Mouse (Mus musculus) liver, embryonic 13.5 days (tissue): ENCODE data around the gene Klc4. TPM values are rescaled to one million over a fixed set of nuclear protein-coding genes. Genes with fewer than 3 reads are reported as not detected.

Experiments
- ATAC-seq: fragments of 200-750 bp; cut with Nextera tagmentation; 2 replicates; pipeline ENCODE4 v1.8.0; 2017; ENCODE audit warnings: low read depth, mild to moderate bottlenecking, moderate number of reproducible peaks, moderate library complexity
- DNase-seq: peaks from one replicate; pipeline ENCODE4 v3.0.0; 2022
- H3K27ac ChIP-seq: fragments of 300-500 bp; sonication (generic); 2 replicates; pipeline ENCODE4 v1.5.1; 2015; ENCODE audit warnings: moderate library complexity, mild to moderate bottlenecking, inconsistent platforms
- H3K27me3 ChIP-seq: fragments of 300-500 bp; sonication (generic); 2 replicates; pipeline ENCODE4 v1.6.1; 2015; ENCODE audit warnings: mild to moderate bottlenecking, inconsistent platforms
- H3K36me3 ChIP-seq: fragments of 300-500 bp; sonication (generic); 2 replicates; pipeline ENCODE4 v1.6.1; 2015; ENCODE audit warnings: mild to moderate bottlenecking, inconsistent platforms
- H3K4me1 ChIP-seq: fragments of 300-500 bp; sonication (generic); replicated peaks from 2 replicates; pipeline ENCODE4 v1.6.1; 2015; ENCODE audit warnings: inconsistent platforms
- H3K4me2 ChIP-seq: fragments of 300-500 bp; sonication (generic); 2 replicates; pipeline ENCODE4 v1.6.1; 2015; ENCODE audit warnings: inconsistent platforms, mild to moderate bottlenecking, moderate library complexity
- H3K4me3 ChIP-seq: fragments of 300-500 bp; sonication (generic); replicated peaks from 2 replicates; pipeline ENCODE4 v1.5.1; 2015; ENCODE audit warnings: mild to moderate bottlenecking, inconsistent platforms
- H3K9ac ChIP-seq: fragments of 300-500 bp; sonication (generic); 2 replicates; pipeline ENCODE4 v1.6.1; 2015; ENCODE audit warnings: mild to moderate bottlenecking, inconsistent platforms
- H3K9me3 ChIP-seq: fragments of 300-500 bp; sonication (generic); replicated peaks from 2 replicates; pipeline ENCODE4 v1.6.1; 2016; ENCODE audit warnings: inconsistent platforms
- WGBS: fragments of 180-500 bp; shearing (Covaris S2); methylation state at CpG from one replicate; pipeline ENCODE4 v1.1.7; 2015; ENCODE audit not compliant: insufficient replicate concordance; 5-methylcytosine and 5-hydroxymethylcytosine counted together
- polyA plus RNA-seq: library from polyadenylated mRNA; unstranded; fragments of >200 nt; fragmentation: Nextera tagmentation; extraction: Ambion mirVana; gene quantifications from 2 replicates; pipeline ENCODE4 v1.2.1, GENCODE M21; 2015

The Klc4 gene
- polyA plus RNA-seq = 5.8 TPM in 2 replicates

DNA sequence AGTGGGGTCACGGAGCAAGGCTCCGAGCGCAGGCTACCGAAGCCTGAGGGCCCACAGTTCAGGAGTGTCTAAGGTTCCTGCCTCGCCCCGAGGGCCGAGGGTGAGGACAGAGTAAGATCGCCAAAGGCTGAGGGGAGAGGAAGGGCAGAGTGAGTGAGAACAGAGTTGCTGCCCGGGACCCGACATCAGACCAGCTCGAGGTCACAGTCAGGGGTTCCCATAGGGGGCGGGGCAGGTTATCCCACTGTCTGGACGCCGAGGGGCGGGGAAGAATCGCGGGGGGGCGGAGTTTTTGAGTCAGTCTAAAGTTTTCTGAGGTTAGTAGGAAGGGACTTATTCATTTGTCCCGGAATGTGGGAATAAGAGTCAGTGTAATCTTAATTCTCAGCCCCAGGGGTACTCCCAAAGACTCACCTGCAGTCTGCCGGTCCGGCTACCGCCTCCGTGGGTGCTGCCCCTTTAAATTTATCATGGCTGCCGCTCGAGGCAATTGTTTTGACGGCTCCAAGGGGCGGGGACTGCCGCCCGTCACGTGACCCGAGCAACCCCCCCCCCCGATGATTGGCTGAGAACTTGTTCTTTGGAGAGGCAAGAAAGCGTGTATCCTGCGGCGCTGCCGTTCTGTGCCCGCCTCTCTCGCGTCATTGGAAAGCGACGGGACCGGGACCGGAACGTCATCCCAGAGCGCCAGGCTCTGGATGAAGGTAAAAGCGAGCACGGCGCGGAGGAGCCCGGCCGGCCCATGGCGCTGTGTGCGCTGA, at the start of gene Klc4, which contains the start of gene Mrpl2:
Gene Klc4 (minus strand): TSS at position 462 of the 761 bp plus-strand sequence.
Gene Mrpl2 (plus strand): TSS at position 669 of the 761 bp plus-strand sequence.
- no peaks in the 10 kb centered on the region for H3K27me3 ChIP-seq
- peak; percentile 72 for ATAC-seq
- H3K4me2 ChIP-seq = peak within 1 kb of the TSS; percentile 97
- peak; percentile 96 for DNase-seq
- WGBS = under 1% methylated on average over 53 of the region's 53 CpGs
- peak within 1 kb of the TSS; percentile 81 for H3K4me3 ChIP-seq
- peaks cover 18% of the 10 kb centered on the region for H3K36me3 ChIP-seq
- H3K9me3 ChIP-seq = no peaks in the 10 kb centered on the region
- peak within 1 kb of the TSS; percentile 74 for H3K27ac ChIP-seq
- H3K4me1 ChIP-seq = peaks cover 43% of the 10 kb centered on the region
- H3K9ac ChIP-seq = peak within 1 kb of the TSS; percentile 80

DNA sequence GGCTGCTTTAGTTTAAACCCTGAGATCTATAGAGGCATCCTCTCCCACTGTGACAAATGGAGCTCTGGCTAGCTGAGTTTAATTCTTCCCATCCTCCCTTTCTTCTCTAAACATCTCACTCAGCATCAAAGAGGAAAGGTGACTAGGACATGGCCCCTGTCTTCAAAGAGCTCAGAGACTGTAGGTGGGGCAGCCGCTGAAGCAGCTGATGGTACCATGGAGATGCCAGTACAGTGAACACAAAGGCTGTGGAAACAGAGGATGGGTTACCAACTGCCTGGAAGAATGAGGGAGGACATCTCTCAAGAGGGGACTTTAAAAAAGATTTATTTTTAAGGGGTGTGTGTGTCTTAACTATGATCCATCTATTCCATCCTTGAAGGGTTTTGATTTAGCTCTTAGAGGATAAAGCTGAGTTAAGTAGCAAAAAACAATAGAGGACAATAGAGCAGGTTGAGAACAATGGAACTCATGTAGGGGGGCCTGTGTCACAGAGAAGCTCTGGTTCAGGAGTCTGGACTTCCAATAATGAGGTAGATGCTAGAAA, 48.8 kb upstream of the Klc4 start:
- DNase-seq (no peak), ATAC-seq (no peak)
- Histone ChIP-seq H3K27ac (no peak overlapping the region), H3K4me2 (no peak overlapping the region), H3K4me1 (peaks cover 29% of the 10 kb centered on the region), H3K4me3 (no peak overlapping the region), H3K27me3 (no peaks in the 10 kb centered on the region), H3K36me3 (peaks cover 31% of the 10 kb centered on the region), H3K9ac (no peak overlapping the region), H3K9me3 (no peaks in the 10 kb centered on the region)
- WGBS = 82% methylated on average over 1 of the region's 1 CpGs

DNA sequence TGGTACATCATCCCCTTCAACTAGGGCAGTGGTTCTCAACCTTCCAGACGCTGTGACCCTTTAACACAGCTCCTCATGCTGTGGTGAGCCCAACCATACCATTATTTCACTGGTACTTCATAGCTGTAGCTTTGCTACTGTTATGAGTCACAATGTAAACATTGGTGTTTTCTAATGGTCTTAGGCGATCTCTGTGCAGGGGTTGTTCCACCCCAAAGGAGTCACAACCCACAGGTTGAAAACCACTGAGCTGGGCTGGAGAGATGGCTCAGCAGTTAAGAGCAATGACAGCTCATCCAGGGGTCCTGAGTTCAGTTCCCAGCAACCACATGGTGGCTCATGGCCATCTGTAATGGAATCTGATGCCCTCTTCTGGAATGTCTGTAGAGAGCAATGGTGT, 45.6 kb upstream of the Klc4 start:
- H3K4me1 ChIP-seq = peaks cover 21% of the 10 kb centered on the region
- H3K27ac ChIP-seq = peak overlapping the region; percentile 57
- H3K27me3 ChIP-seq = no peaks in the 10 kb centered on the region
- no peak for DNase-seq
- no peak for ATAC-seq
- H3K4me2 ChIP-seq = no peak overlapping the region
- H3K4me3 ChIP-seq = no peak overlapping the region
- WGBS = 79% methylated on average over 2 of the region's 2 CpGs
- no peaks in the 10 kb centered on the region for H3K9me3 ChIP-seq
- no peak overlapping the region for H3K9ac ChIP-seq
- peaks cover 35% of the 10 kb centered on the region for H3K36me3 ChIP-seq

DNA sequence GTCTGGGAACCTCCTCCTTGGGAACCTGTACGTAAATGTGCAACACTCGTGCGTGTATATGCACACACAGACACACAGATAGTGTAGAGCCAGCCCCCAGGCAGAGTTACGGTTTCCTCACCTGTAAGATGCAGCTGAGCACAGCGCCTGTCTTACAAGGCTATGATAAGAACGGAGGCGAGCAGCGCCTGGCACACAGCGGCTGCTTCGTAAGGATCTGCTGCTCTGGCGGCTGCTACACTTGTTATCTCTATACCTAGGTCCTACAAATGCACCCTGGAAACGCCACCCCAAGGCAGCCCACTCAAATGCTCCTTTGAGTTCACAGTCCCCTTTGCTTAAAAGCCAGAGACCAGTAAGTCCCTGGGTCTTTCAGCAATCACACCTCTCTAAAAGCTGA, 44.8 kb upstream of the Klc4 start:
- H3K4me2 ChIP-seq = peak overlapping the region; percentile 8; the same call in 1 of the 2 replicates

DNA sequence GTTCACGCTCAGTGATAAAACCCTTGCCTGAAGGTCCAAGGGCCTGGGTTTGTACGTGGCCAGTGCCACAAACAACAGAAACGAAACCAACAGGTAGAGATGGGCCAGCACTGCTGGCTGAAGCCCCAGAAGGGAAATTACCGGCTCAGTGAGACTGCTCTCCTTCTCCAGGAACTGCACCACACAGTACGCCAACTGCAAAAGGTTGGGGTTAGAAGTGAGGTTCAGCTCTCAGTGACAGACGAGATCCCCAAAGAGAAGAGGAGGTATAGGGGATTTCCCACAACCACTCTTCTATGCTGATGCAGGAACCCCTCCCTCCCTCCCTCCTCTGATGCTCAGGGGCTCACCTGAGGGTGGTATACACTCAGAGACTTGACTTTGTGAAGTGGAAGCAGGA, 40.1 kb upstream of the Klc4 start:
- Histone ChIP-seq H3K4me2 (no peak overlapping the region), H3K4me1 (peaks cover 21% of the 10 kb centered on the region), H3K36me3 (peaks cover 59% of the 10 kb centered on the region), H3K27me3 (no peaks in the 10 kb centered on the region), H3K9ac (no peak overlapping the region), H3K27ac (no peak overlapping the region), H3K9me3 (no peaks in the 10 kb centered on the region), H3K4me3 (no peak overlapping the region)
- no peak for ATAC-seq
- WGBS = 82% methylated on average over 6 of the region's 6 CpGs
- DNase-seq = no peak

More for the DNA sequence above, 44.8 kb upstream of the Klc4 start:
- 28% methylated on average over 12 of the region's 12 CpGs for WGBS
- 0 out of 2 replicates have a peak overlapping the region, but pooled peaks have one; percentile 0 for H3K9ac ChIP-seq
- peaks cover 21% of the 10 kb centered on the region for H3K4me1 ChIP-seq
- peaks cover 39% of the 10 kb centered on the region for H3K36me3 ChIP-seq
- H3K9me3 ChIP-seq = no peaks in the 10 kb centered on the region
- peak; percentile 85 for ATAC-seq
- peak overlapping the region; percentile 57 for H3K27ac ChIP-seq
- H3K27me3 ChIP-seq = no peaks in the 10 kb centered on the region
- DNase-seq = peak; percentile 31
- no peak overlapping the region for H3K4me3 ChIP-seq

DNA sequence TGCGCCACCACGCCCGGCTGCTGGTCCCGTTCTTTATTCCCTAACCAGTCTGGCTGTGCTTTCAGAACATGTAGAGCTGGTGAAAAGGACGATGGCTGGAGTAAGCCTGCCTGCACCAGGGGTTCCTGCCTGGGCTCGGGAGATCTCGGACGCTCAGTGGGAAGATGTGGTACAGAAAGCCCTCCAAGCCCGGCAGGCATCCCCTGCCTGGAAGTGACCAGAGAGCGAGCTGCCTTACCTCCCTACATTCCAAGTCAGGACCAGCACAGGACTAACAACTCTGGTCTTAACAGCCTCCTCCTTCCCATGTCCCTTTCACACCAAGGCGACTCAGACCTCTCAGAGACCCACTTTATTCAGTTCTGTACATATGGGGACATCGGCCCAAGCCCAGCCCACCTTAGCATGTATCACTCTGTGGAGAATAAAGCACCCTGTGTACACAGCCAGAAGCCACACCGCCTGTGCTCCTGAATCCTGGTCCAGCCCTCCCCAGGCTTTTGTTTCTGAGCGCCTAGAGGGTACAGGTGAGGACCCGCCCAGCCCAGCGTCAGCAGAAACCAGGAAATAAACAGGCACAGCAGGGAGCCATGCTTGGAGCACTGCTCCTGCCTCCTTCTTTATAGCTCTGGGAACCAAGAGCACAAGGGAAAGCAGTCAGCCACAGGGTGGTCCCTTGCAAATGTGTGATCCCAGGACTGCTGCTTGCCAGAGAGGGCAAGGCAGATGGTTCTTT, 37.0 kb upstream of the Klc4 start:
- no peaks in the 10 kb centered on the region for H3K27me3 ChIP-seq
- H3K4me1 ChIP-seq = peaks cover 34% of the 10 kb centered on the region
- no peak overlapping the region for H3K4me2 ChIP-seq
- no peak overlapping the region for H3K9ac ChIP-seq
- DNase-seq (no peak), ATAC-seq (no peak)
- no peaks in the 10 kb centered on the region for H3K9me3 ChIP-seq
- H3K4me3 ChIP-seq = no peak overlapping the region
- H3K36me3 ChIP-seq = peaks cover 59% of the 10 kb centered on the region
- WGBS = 83% methylated on average over 16 of the region's 16 CpGs
- H3K27ac ChIP-seq = no peak overlapping the region

DNA sequence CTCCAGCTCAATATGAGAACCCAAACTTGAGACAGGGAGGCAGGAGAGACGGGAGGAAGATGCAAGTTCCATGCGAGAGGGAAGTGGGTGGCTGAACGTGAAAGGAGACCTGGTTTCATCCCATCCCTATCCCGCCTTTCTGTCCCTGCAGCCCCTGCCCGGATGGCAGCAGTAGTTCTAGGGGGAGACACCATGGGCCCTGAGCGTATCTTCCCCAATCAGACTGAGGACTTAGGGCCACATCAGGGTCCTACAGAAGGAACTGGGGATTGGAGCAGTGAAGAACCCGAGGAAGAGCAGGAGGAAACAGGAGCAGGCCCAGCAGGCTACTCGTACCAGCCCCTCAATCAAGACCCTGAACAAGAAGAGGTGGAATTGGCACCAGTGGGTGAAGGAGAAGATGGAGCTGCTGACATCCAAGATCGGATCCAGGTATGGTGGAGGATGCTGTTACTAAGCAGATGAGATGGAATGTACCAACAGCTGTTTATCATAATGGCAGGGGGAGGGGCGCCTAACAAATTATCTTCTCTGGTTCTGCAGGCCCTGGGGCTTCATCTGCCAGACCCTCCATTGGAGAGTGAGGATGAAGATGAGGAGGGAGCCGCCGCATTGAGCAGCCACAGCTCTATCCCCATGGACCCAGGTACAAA, 35.8 kb upstream of the Klc4 start:
- H3K4me2 ChIP-seq = peak overlapping the region; percentile 98
- H3K9me3 ChIP-seq = no peaks in the 10 kb centered on the region
- WGBS = 29% methylated on average over 12 of the region's 12 CpGs
- peak overlapping the region; percentile 78 for H3K9ac ChIP-seq
- H3K4me1 ChIP-seq = peaks cover 37% of the 10 kb centered on the region
- no peaks in the 10 kb centered on the region for H3K27me3 ChIP-seq
- ATAC-seq (no peak), DNase-seq (no peak)
- peak overlapping the region; percentile 92 for H3K4me3 ChIP-seq
- H3K36me3 ChIP-seq = peaks cover 61% of the 10 kb centered on the region
- peak overlapping the region; percentile 69 for H3K27ac ChIP-seq

DNA sequence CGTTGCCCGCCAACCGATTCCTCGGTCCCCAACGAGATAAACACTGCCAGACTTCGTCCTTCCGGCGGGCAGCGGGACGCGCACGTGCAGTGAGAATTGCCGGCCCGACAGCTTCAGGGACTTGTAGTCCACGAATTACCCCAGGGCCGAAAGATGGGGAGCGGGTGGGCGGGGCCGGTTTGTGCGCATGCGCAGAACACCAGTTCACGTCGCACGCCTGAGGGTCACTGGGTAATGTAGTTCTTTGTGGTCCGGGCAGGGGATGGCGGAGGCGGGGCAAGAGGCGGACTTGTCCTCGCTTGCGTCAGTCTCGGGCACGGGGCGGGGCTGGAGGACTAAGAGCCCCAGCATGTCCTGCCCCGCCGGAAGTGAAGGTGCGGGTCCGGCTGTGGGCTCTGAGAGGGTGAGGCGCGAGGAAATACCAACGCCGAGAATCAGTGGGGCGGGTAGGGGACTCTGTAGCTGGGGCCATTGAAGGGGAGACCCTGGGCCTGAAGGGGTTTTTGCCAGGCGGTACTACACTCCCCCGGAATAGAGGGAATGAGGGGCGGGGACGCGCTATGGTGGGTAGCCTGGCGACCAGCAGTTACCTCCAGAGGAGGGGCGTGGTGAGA, 35.0 kb upstream of the Klc4 start, which contains the start of gene Klhdc3:
Gene Klhdc3 (minus strand): TSS at position 155 of the 614 bp plus-strand sequence.
- ATAC-seq (peak; percentile 97), DNase-seq (peak; percentile 99)
- H3K4me1 ChIP-seq = peaks cover 37% of the 10 kb centered on the region
- no peaks in the 10 kb centered on the region for H3K27me3 ChIP-seq
- WGBS = under 1% methylated on average over 49 of the region's 49 CpGs
- peak within 1 kb of the TSS; percentile 90 for H3K27ac ChIP-seq
- H3K9ac ChIP-seq = peak within 1 kb of the TSS; percentile 90
- peak within 1 kb of the TSS; percentile 92 for H3K4me3 ChIP-seq
- no peaks in the 10 kb centered on the region for H3K9me3 ChIP-seq
- peaks cover 61% of the 10 kb centered on the region for H3K36me3 ChIP-seq
- peak within 1 kb of the TSS; percentile 98 for H3K4me2 ChIP-seq

DNA sequence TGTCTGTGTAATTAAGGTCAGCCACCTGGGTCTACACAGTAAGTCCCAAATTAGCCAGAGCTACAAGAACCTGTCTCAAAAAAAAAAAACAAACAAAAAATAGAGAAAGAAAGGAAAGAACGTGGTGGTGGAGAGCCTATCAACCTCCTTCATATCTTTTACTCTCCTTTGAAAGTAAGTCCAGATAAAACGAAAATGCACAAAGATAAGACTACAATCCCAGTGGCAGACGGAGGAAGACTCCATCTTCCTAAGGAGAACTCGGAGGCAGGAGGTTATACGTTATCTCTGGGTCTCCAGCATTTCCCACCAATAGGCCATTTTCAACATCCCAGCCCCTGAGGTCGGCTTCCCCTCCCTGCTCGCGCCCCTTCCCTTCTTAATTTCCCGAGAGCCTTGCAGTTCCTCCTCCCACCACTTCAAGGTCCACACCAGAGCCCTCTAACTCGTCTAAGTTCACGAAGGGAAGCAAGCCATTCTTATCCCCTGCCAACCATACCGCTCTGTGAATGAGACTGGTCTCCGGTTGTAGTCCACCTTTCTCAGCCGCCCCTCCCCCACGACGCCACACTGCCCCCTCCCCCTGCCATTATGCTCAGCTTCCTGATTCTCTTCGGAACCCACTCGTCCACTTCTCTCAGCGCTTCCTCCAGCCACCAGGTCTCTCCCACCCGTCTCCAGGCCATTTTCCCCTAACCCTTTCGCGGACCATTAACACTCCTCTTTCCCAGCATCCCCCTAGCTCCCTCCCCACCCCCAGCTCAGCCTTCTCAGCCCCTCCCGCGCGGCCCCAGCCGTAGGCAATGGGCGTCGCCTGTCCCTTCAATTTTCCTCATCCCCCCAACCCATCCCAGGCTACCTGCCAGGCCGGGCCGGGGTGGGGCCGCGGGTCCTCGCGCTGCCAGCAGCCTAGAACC, 34.3 kb upstream of the Klc4 start:
- Histone ChIP-seq H3K9me3 (no peaks in the 10 kb centered on the region), H3K4me1 (peaks cover 39% of the 10 kb centered on the region), H3K27ac (peak overlapping the region; percentile 90), H3K36me3 (peaks cover 61% of the 10 kb centered on the region), H3K4me2 (peak overlapping the region; percentile 98), H3K4me3 (peak overlapping the region; percentile 92), H3K27me3 (no peaks in the 10 kb centered on the region), H3K9ac (peak overlapping the region; percentile 90)
- peak; percentile 1; the same call in 1 of the 2 replicates for ATAC-seq
- WGBS = 1% methylated on average over 34 of the region's 34 CpGs
- DNase-seq = peak; percentile 33

DNA sequence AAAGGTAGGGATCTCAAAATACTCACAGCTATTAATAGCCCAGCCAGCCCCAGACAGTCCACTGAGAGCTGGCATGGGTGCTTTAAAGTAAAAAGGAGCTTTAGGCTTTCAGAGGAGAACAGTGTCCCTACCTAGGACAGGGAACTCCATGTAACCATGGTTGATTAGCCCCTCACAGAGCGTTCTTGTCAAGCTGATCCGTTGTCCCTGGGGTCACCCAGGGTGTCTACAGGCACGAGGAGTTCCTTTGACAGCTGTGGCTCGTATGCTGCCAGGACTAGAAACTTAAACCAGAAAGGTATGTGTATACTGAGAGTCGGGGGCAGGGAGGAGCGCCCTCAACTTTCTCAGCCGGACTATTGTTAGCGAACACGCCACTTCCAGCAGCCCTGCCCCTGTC, 33.1 kb upstream of the Klc4 start:
- Histone ChIP-seq H3K4me3 (peak overlapping the region; percentile 92), H3K27ac (peak overlapping the region; percentile 90), H3K9me3 (no peaks in the 10 kb centered on the region), H3K4me1 (peaks cover 48% of the 10 kb centered on the region), H3K36me3 (peaks cover 55% of the 10 kb centered on the region), H3K27me3 (no peaks in the 10 kb centered on the region), H3K4me2 (peak overlapping the region; percentile 98), H3K9ac (peak overlapping the region; percentile 90)
- WGBS = 66% methylated on average over 9 of the region's 9 CpGs
- DNase-seq (no peak), ATAC-seq (no peak)
